Mouse (Mus musculus) E14TG2a.4 (cell line): ENCODE results near the gene Nr1i3.

Source experiments
- CTCF ChIP-seq: conservative IDR thresholded peaks from 2 replicates; pipeline ENCODE4 v1.5.1; 2014; ENCODE audit warnings: low read length
- NANOG ChIP-seq: IDR thresholded peaks from 2 replicates; pipeline ENCODE4 v1.6.1; 2014; ENCODE audit warnings: borderline replicate concordance, low read length, mixed read lengths

DNA sequence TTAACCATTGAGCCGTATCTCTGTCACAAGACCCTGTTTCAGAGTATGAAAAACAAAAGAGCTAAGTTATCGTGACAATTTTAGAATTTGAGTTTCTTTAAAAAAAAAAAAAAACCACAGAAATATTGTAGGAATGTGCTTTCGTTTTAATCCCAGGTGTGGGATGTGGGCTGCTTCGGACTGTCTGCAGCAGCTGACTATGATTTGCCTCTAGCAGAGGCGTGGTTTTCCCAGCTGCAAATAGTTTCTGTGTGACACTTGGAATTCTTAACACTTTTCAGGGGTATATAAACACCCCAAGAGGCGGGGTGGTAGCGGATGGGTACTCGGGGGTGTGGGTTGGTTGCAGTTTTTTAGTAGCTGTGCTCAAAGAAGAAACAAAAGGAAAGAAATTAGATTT is 31.6 kb downstream of the Nr1i3 start:
- TF ChIP-seq CTCF (no peak), NANOG (no peak)
